Mouse (Mus musculus) intestine, embryonic 15.5 days (tissue): ENCODE results near the gene Elovl3. TPM values are rescaled to one million over a fixed set of nuclear protein-coding genes. Genes with fewer than 3 reads are reported as not detected.
A peak's percentile ranks its signal among the peaks of the same experiment; 100 is the strongest.
"Not testable (repeated sequence)": the region's sequence is repeated elsewhere in the genome, so short reads cannot be mapped to it uniquely, and the experiment has no call there.

Experiments
- ATAC-seq: fragments of 200-750 bp; cut with Nextera tagmentation; 2 replicates; pipeline ENCODE4 v1.8.0; 2017; ENCODE audit warnings: moderate TSS enrichment, moderate library complexity
- H3K27ac ChIP-seq: fragments of 300-500 bp; sonication (generic); 2 replicates; pipeline ENCODE4 v1.5.1; 2015; ENCODE audit warnings: mild to moderate bottlenecking, inconsistent platforms
- H3K27me3 ChIP-seq: fragments of 300-500 bp; sonication (generic); replicated peaks from 2 replicates; pipeline ENCODE4 v1.6.1; 2015; ENCODE audit warnings: inconsistent platforms
- H3K36me3 ChIP-seq: fragments of 300-500 bp; sonication (generic); 2 replicates; pipeline ENCODE4 v1.6.1; 2015; ENCODE audit warnings: inconsistent platforms
- H3K4me1 ChIP-seq: fragments of 300-500 bp; sonication (generic); replicated peaks from 2 replicates; pipeline ENCODE4 v1.6.1; 2015; ENCODE audit warnings: inconsistent platforms
- H3K4me2 ChIP-seq: fragments of 300-500 bp; sonication (generic); replicated peaks from 2 replicates; pipeline ENCODE4 v1.6.1; 2015; ENCODE audit warnings: mild to moderate bottlenecking, inconsistent platforms
- H3K4me3 ChIP-seq: fragments of 300-500 bp; sonication (generic); replicated peaks from 2 replicates; pipeline ENCODE4 v1.5.1; 2015; ENCODE audit warnings: inconsistent platforms
- H3K9ac ChIP-seq: fragments of 300-500 bp; sonication (generic); 2 replicates; pipeline ENCODE4 v1.6.1; 2015; ENCODE audit warnings: inconsistent platforms
- H3K9me3 ChIP-seq: fragments of 300-500 bp; sonication (generic); 2 replicates; pipeline ENCODE4 v1.6.1; 2016; ENCODE audit warnings: inconsistent platforms
- WGBS: fragments of 180-500 bp; shearing (Covaris S2); methylation state at CpG from one replicate; pipeline ENCODE4 v1.1.7; 2015; 5-methylcytosine and 5-hydroxymethylcytosine counted together
- polyA plus RNA-seq: library from polyadenylated mRNA; unstranded; fragments of >200 nt; fragmentation: Nextera tagmentation; extraction: Ambion mirVana; gene quantifications from 2 replicates; pipeline ENCODE4 v1.2.1, GENCODE M21; 2015

Elovl3 gene
- polyA plus RNA-seq, 1 experiment from 2014 or later = not detected

DNA sequence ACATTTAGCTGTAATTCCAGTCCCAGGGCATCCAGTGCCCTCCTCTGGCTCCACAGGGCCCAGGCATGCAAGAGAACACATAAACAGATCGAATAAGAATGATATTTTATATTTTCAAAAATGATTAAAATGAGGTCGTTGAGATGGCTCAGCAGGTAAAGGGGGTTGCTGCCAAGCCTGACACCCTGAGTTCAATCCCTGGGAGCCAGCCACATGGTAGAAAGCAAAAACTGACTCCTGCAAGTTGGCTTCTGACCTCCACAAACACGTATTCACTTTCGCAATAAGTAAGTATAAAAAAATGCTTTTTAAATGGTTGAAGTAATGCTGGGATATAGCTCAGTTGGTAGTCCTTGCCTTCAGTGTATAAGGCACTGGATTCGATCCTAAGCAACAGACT, 20.9 kb upstream of the Elovl3 start:
- Histone ChIP-seq H3K4me2 (no peak overlapping the region), H3K36me3 (no peaks in the 10 kb centered on the region), H3K4me3 (no peak overlapping the region), H3K9me3 (no peaks in the 10 kb centered on the region), H3K9ac (no peak overlapping the region), H3K27me3 (no peaks in the 10 kb centered on the region), H3K4me1 (no peaks in the 10 kb centered on the region), H3K27ac (no peak overlapping the region)
- no peak for ATAC-seq
- WGBS = 82% methylated on average over 5 of the region's 5 CpGs

- Histone ChIP-seq H3K4me1 (no peaks in the 10 kb centered on the region), H3K27me3 (no peaks in the 10 kb centered on the region), H3K4me2 (no peak overlapping the region), H3K36me3 (no peaks in the 10 kb centered on the region), H3K9ac (no peak overlapping the region), H3K4me3 (no peak overlapping the region), H3K27ac (no peak overlapping the region), H3K9me3 (no peaks in the 10 kb centered on the region)
- 55% methylated on average over 4 of the region's 4 CpGs for WGBS
- ATAC-seq = no peak
Measured at GRCm38 (mm10) chr19:46114617-46115016, 17.1 kb upstream of the Elovl3 start.

DNA sequence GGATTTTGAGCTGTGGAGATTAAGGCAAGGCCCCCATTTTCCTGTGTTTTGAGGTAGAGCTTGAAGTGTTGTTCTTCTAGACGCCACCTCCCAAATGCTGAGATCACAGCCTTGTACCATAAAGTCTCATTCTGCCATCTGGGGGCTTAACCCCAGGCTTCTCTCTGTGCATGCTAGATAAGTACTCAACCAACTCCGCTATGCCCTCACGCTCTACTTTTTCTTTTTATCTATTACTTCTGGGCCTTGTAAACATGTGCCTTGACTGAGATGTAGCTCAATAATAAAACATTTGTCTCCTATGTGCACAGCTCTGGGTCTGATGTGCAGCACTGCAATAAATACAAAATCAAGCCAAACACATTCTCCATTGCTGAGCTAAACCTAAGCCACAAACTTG, 12.2 kb upstream of the Elovl3 start:
- no peaks in the 10 kb centered on the region for H3K27me3 ChIP-seq
- ATAC-seq = no peak
- H3K9me3 ChIP-seq = no peaks in the 10 kb centered on the region
- H3K4me3 ChIP-seq = no peak overlapping the region
- WGBS = 84% methylated on average over 3 of the region's 3 CpGs
- H3K4me2 ChIP-seq = no peak overlapping the region
- H3K4me1 ChIP-seq = no peaks in the 10 kb centered on the region
- H3K27ac ChIP-seq = no peak overlapping the region
- no peak overlapping the region for H3K9ac ChIP-seq
- H3K36me3 ChIP-seq = no peaks in the 10 kb centered on the region

DNA sequence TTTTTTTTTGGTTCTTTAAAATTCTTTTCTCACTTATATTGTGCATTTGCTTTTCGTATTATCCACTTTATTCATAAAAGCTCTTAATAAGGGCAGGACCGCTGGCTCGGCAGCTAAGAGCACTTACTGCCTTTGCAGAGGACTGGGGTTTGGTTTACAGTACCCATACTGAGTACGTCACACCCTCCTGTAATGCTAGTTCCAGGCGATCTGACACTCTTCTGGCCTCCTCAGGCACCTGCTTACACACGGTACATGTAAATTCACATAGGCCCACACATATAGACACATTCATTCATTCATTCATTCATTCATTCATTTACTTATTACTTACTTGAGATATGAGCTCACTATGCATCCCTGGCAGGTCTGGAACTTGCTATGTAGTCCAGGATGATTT, 10.8 kb upstream of the Elovl3 start:
- Histone ChIP-seq H3K4me3 (no peak overlapping the region), H3K27ac (no peak overlapping the region), H3K4me1 (no peaks in the 10 kb centered on the region), H3K27me3 (no peaks in the 10 kb centered on the region), H3K9ac (no peak overlapping the region), H3K4me2 (no peak overlapping the region), H3K36me3 (no peaks in the 10 kb centered on the region), H3K9me3 (no peaks in the 10 kb centered on the region)
- ATAC-seq = no peak
- WGBS = 67% methylated on average over 6 of the region's 6 CpGs

DNA sequence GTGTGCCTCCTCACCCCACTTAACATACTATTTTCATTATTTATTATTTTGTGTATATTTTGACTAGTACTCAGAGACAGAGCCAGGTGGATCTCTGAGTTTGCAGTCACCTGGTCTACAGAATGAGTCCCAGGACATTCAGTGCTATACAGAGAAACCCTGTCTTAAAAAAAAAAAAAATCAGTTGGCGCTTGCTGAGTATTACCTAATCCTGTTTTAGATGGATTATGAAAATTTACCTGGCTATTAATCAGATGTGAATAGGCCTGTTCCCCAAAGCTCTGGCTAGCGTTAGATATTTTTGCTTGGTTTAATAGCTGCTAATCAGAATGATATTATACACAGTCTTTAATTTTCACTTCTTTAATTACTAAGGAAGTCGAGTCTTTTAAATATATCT, 7.8 kb upstream of the Elovl3 start:
- H3K4me2 ChIP-seq = no peak overlapping the region
- H3K36me3 ChIP-seq = no peaks in the 10 kb centered on the region
- no peak overlapping the region for H3K4me3 ChIP-seq
- ATAC-seq = no peak
- no peak overlapping the region for H3K9ac ChIP-seq
- no peak overlapping the region for H3K27ac ChIP-seq
- no peaks in the 10 kb centered on the region for H3K4me1 ChIP-seq
- WGBS = 81% methylated on average over 3 of the region's 3 CpGs
- H3K27me3 ChIP-seq = no peaks in the 10 kb centered on the region
- H3K9me3 ChIP-seq = no peaks in the 10 kb centered on the region

- Histone ChIP-seq H3K4me1 (no peaks in the 10 kb centered on the region), H3K9me3 (no peaks in the 10 kb centered on the region), H3K36me3 (no peaks in the 10 kb centered on the region), H3K4me3 (no peak overlapping the region), H3K9ac (no peak overlapping the region), H3K4me2 (no peak overlapping the region), H3K27me3 (no peaks in the 10 kb centered on the region), H3K27ac (no peak overlapping the region)
- no peak for ATAC-seq
Measured at GRCm38 (mm10) chr19:46124651-46125050, 7.0 kb upstream of the Elovl3 start.

GRCm38 (mm10) chr19:46126301-46126700, 5.4 kb upstream of the Elovl3 start:
- 0 out of 2 replicates have a peak, but pooled peaks cover 5% of the 10 kb centered on the region for H3K27me3 ChIP-seq
- no peak overlapping the region for H3K4me3 ChIP-seq
- H3K9ac ChIP-seq = no peak overlapping the region
- no peaks in the 10 kb centered on the region; the same call in 1 of the 2 replicates for H3K4me1 ChIP-seq
- H3K4me2 ChIP-seq = no peak overlapping the region
- 85% methylated on average over 4 of the region's 4 CpGs for WGBS
- H3K9me3 ChIP-seq = no peaks in the 10 kb centered on the region
- H3K27ac ChIP-seq = no peak overlapping the region
- ATAC-seq = no peak
- no peaks in the 10 kb centered on the region for H3K36me3 ChIP-seq

GRCm38 (mm10) chr19:46129737-46130136, 2.0 kb upstream of the Elovl3 start:
- not testable (repeated sequence) for H3K4me3 ChIP-seq, ATAC-seq, H3K4me2 ChIP-seq, H3K9ac ChIP-seq, H3K36me3 ChIP-seq, H3K27ac ChIP-seq, H3K4me1 ChIP-seq, H3K9me3 ChIP-seq
- 74% methylated on average over 6 of the region's 6 CpGs for WGBS
- peaks cover 34% of the 10 kb centered on the region for H3K27me3 ChIP-seq

GRCm38 (mm10) chr19:46131283-46131682, 414 bp upstream of the Elovl3 start:
- H3K4me1 ChIP-seq = peaks cover 15% of the 10 kb centered on the region
- H3K4me3 ChIP-seq = peak overlapping the region; percentile 25
- peaks cover 48% of the 10 kb centered on the region for H3K27me3 ChIP-seq
- no peaks in the 10 kb centered on the region for H3K36me3 ChIP-seq
- 8% methylated on average over 6 of the region's 8 CpGs for WGBS
- no peak overlapping the region for H3K9ac ChIP-seq
- H3K9me3 ChIP-seq = no peaks in the 10 kb centered on the region
- ATAC-seq = no peak
- H3K4me2 ChIP-seq = peak overlapping the region; percentile 59
- H3K27ac ChIP-seq = no peak overlapping the region

DNA sequence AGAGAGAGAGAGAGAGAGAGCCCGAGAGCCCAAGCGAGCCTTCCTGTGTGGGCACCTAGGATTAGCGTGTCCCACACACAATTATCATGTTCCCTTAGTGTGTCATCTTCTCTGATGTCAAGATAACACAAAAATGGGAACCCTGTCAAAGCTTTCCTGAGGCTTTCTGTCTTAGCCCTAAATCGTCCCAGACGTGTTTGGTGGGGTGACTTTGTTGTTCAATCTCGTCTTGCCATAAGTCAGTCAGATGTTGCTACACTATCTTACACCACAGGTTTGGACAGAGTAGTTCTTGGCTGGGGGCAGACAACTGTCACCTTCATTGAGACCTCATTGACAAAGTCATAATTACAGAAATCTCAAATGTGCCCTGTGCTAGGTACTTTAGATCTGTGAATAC, 880 bp downstream of the Elovl3 start:
- H3K36me3 ChIP-seq = no peaks in the 10 kb centered on the region
- peaks cover 61% of the 10 kb centered on the region for H3K27me3 ChIP-seq
- no peak overlapping the region for H3K9ac ChIP-seq
- ATAC-seq = no peak
- no peak overlapping the region for H3K27ac ChIP-seq
- H3K9me3 ChIP-seq = no peaks in the 10 kb centered on the region
- no peak overlapping the region for H3K4me3 ChIP-seq
- 42% methylated on average over 6 of the region's 6 CpGs for WGBS
- H3K4me2 ChIP-seq = no peak overlapping the region
- H3K4me1 ChIP-seq = peaks cover 25% of the 10 kb centered on the region

GRCm38 (mm10) chr19:46135297-46135696, 3.6 kb downstream of the Elovl3 start:
- Histone ChIP-seq H3K9ac (peak overlapping the region; percentile 50; the same call in 1 of the 2 replicates), H3K27ac (no peak overlapping the region), H3K27me3 (peaks cover 64% of the 10 kb centered on the region), H3K36me3 (no peaks in the 10 kb centered on the region), H3K9me3 (no peaks in the 10 kb centered on the region), H3K4me3 (peak overlapping the region; percentile 54), H3K4me2 (peak overlapping the region; percentile 100), H3K4me1 (peaks cover 25% of the 10 kb centered on the region)
- 3% methylated on average over 12 of the region's 12 CpGs for WGBS
- ATAC-seq = peak; percentile 52; the same call in 1 of the 2 replicates

DNA sequence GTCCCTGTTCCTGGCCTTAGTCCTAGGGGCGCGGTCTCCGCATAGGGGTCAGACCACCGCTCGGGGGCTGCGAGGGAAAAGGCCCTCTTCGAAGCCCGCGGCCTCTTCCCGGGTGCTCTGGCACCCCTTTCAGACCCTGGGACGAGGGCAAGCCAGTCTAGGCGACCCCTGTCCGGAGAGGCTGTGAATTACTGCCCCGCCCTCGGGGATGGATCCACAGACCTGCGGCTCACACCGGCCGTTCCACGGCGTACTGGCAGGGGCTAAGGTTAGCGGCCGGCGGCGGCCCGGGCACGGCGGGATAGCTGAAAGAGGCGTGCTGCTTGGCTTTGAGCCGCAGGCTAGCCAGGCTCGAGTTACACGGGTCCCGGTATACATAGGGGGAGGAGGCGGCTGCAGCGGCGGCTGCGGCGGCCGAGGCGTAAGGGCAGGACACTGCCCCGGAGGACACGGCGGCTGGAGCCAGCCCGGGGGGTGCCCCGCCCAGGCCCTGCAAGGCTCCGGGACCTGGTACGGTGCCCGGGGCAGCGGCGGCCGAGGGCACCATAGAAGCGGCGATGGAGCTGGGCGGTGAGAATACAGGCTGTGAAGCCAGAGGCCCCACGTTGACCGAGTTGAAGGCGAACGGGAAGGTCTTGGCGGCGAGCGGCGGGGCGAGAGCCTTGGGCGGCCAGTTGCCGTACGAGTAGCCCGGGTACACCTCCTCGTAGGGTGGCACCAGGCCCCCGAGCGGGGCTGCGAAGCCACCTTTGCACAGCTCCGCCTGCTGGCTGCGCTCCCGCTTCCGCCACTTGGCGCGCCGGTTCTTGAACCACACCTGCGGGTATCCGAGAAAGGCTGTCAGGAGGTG, 4.3 kb downstream of the Elovl3 start:
- Histone ChIP-seq H3K4me1 (peaks cover 25% of the 10 kb centered on the region), H3K4me3 (peak overlapping the region; percentile 54), H3K9me3 (no peaks in the 10 kb centered on the region), H3K27ac (no peak overlapping the region), H3K9ac (peak overlapping the region; percentile 50), H3K4me2 (peak overlapping the region; percentile 100), H3K27me3 (peaks cover 66% of the 10 kb centered on the region), H3K36me3 (no peaks in the 10 kb centered on the region)
- ATAC-seq = peak; percentile 65
- 1% methylated on average over 79 of the region's 79 CpGs for WGBS
